Mouse (Mus musculus): ENCODE measurements around the gene Emc1. TPM values are rescaled to one million over a fixed set of nuclear protein-coding genes. Genes with fewer than 3 reads are reported as not detected.
A peak's percentile ranks its signal among the peaks of the same experiment; 100 is the strongest.

Gene Emc1
- 9.0 and 13.6 TPM in 2 replicates for polyA plus RNA-seq (2012; rRNA removed)

GRCm38 (mm10) chr4:139351931-139352711 lies at the start of gene Emc1, which contains the start of the genes Mrto4 and Ubr4:
Gene Emc1 (plus strand): TSS chr4:139352587.
Gene Mrto4 (minus strand): TSS chr4:139352576.
Gene Ubr4 (plus strand): TSS chr4:139352609.
- H3K4me3 ChIP-seq (ENCODE audit: low read depth, low read length), result peak within 1 kb of the TSS; percentile 88
- peaks cover 19% of the 10 kb centered on the region; the same call in 1 of the 2 replicates for H3K36me3 ChIP-seq (ENCODE audit: control insufficient read depth, insufficient read depth, low read length)
- TF ChIP-seq POLR2A (IDR thresholded peaks at IDR 0.05; ENCODE audit: low read depth, low read length) (peak; percentile 45; the same call in 1 of the 2 replicates), CTCF (IDR thresholded peaks at IDR 0.05; ENCODE audit: extremely low read depth, insufficient read length, insufficient replicate concordance, low read depth, low read length) (no peak)
- H3K27me3 ChIP-seq (ENCODE audit: control insufficient read depth, insufficient read depth, low read length), result no peaks in the 10 kb centered on the region
- under 1% methylated on average over 64 of the region's 64 CpGs for whole genome bisulfite sequencing
- H3K27ac ChIP-seq (ENCODE audit: insufficient read depth, low read depth, low read length), result peak within 1 kb of the TSS; percentile 98
- peaks cover 7% of the 10 kb centered on the region; the same call in 1 of the 2 replicates for H3K4me1 ChIP-seq (ENCODE audit: control insufficient read depth, insufficient read depth, insufficient read length, low read length)

GRCm38 (mm10) chr4:139305521-139305920 lies 46.9 kb upstream of the Emc1 start:
- Histone ChIP-seq H3K4me3 (ENCODE audit: low read depth, low read length) (no peak overlapping the region), H3K36me3 (ENCODE audit: control insufficient read depth, insufficient read depth, low read length) (peaks cover 35% of the 10 kb centered on the region), H3K4me1 (ENCODE audit: control insufficient read depth, insufficient read depth, insufficient read length, low read length) (peaks cover 3% of the 10 kb centered on the region; the same call in 1 of the 2 replicates), H3K27ac (ENCODE audit: insufficient read depth, low read depth, low read length) (no peak overlapping the region), H3K27me3 (ENCODE audit: control insufficient read depth, insufficient read depth, low read length) (no peaks in the 10 kb centered on the region)
- WGBS, result 82% methylated on average over 3 of the region's 3 CpGs
- TF ChIP-seq POLR2A (IDR thresholded peaks at IDR 0.05; ENCODE audit: low read depth, low read length), result no peak
- no peak for TF ChIP-seq CTCF (IDR thresholded peaks at IDR 0.05; ENCODE audit: extremely low read depth, insufficient read length, insufficient replicate concordance, low read depth, low read length)

GRCm38 (mm10) chr4:139307916-139308315 lies 44.5 kb upstream of the Emc1 start:
- WGBS, result 89% methylated on average over 5 of the region's 5 CpGs
- H3K27ac ChIP-seq (ENCODE audit: insufficient read depth, low read depth, low read length), result no peak overlapping the region
- peaks cover 14% of the 10 kb centered on the region for H3K36me3 ChIP-seq (ENCODE audit: control insufficient read depth, insufficient read depth, low read length)
- TF ChIP-seq POLR2A (IDR thresholded peaks at IDR 0.05; ENCODE audit: low read depth, low read length), result no peak
- no peaks in the 10 kb centered on the region for H3K27me3 ChIP-seq (ENCODE audit: control insufficient read depth, insufficient read depth, low read length)
- peaks cover 5% of the 10 kb centered on the region; the same call in 1 of the 2 replicates for H3K4me1 ChIP-seq (ENCODE audit: control insufficient read depth, insufficient read depth, insufficient read length, low read length)
- no peak overlapping the region for H3K4me3 ChIP-seq (ENCODE audit: low read depth, low read length)

GRCm38 (mm10) chr4:139309651-139310050 lies 42.7 kb upstream of the Emc1 start:
- Histone ChIP-seq H3K27me3 (ENCODE audit: control insufficient read depth, insufficient read depth, low read length) (no peaks in the 10 kb centered on the region), H3K4me1 (ENCODE audit: control insufficient read depth, insufficient read depth, insufficient read length, low read length) (peaks cover 5% of the 10 kb centered on the region; the same call in 1 of the 2 replicates), H3K36me3 (ENCODE audit: control insufficient read depth, insufficient read depth, low read length) (peaks cover 23% of the 10 kb centered on the region), H3K27ac (ENCODE audit: insufficient read depth, low read depth, low read length) (no peak overlapping the region), H3K4me3 (ENCODE audit: low read depth, low read length) (peak overlapping the region; percentile 96)
- TF ChIP-seq CTCF (IDR thresholded peaks at IDR 0.05; ENCODE audit: extremely low read depth, insufficient read length, insufficient replicate concordance, low read depth, low read length) (peak; percentile 34; the same call in 1 of the 2 replicates), POLR2A (IDR thresholded peaks at IDR 0.05; ENCODE audit: low read depth, low read length) (no peak)
- WGBS, result 29% methylated on average over 6 of the region's 6 CpGs

- H3K27me3 ChIP-seq (ENCODE audit: control insufficient read depth, insufficient read depth, low read length), result no peaks in the 10 kb centered on the region
- peaks cover 5% of the 10 kb centered on the region; the same call in 1 of the 2 replicates for H3K4me1 ChIP-seq (ENCODE audit: control insufficient read depth, insufficient read depth, insufficient read length, low read length)
- WGBS, result 1% methylated on average over 63 of the region's 63 CpGs
- H3K36me3 ChIP-seq (ENCODE audit: control insufficient read depth, insufficient read depth, low read length), result peaks cover 28% of the 10 kb centered on the region
- H3K4me3 ChIP-seq (ENCODE audit: low read depth, low read length), result peak within 1 kb of the TSS; percentile 96
- TF ChIP-seq POLR2A (IDR thresholded peaks at IDR 0.05; ENCODE audit: low read depth, low read length) (peak; percentile 86), CTCF (IDR thresholded peaks at IDR 0.05; ENCODE audit: extremely low read depth, insufficient read length, insufficient replicate concordance, low read depth, low read length) (no peak)
- H3K27ac ChIP-seq (ENCODE audit: insufficient read depth, low read depth, low read length), result peak within 1 kb of the TSS; percentile 96
Measured at GRCm38 (mm10) chr4:139310171-139310898, 42.1 kb upstream of the Emc1 start, which contains the start of the genes Pqlc2 and Akr7a5. Gene Pqlc2 (minus strand): TSS chr4:139310708. Gene Akr7a5 (plus strand): TSS chr4:139310744.

- H3K27me3 ChIP-seq (ENCODE audit: control insufficient read depth, insufficient read depth, low read length), result no peaks in the 10 kb centered on the region
- peaks cover 30% of the 10 kb centered on the region for H3K36me3 ChIP-seq (ENCODE audit: control insufficient read depth, insufficient read depth, low read length)
- H3K4me1 ChIP-seq (ENCODE audit: control insufficient read depth, insufficient read depth, insufficient read length, low read length), result peaks cover 5% of the 10 kb centered on the region; the same call in 1 of the 2 replicates
- peak overlapping the region; percentile 96 for H3K4me3 ChIP-seq (ENCODE audit: low read depth, low read length)
- H3K27ac ChIP-seq (ENCODE audit: insufficient read depth, low read depth, low read length), result peak overlapping the region; percentile 96
- WGBS, result under 1% methylated on average over 53 of the region's 53 CpGs
- TF ChIP-seq CTCF (IDR thresholded peaks at IDR 0.05; ENCODE audit: extremely low read depth, insufficient read length, insufficient replicate concordance, low read depth, low read length) (no peak), POLR2A (IDR thresholded peaks at IDR 0.05; ENCODE audit: low read depth, low read length) (no peak)
Measured at GRCm38 (mm10) chr4:139310899-139311701, 41.3 kb upstream of the Emc1 start.
